Mouse (Mus musculus) ES-Bruce4 (cell line): ENCODE measurements around the gene Ppp1r18. TPM values are rescaled to one million over a fixed set of nuclear protein-coding genes. Genes with fewer than 3 reads are reported as not detected.
A peak's percentile ranks its signal among the peaks of the same experiment; 100 is the strongest.

Experiments used
- H3K27ac ChIP-seq: 2 replicates; pipeline ENCODE4 v1.5.1; 2012; ENCODE audit warnings: low read length, inconsistent platforms; ENCODE audit not compliant: insufficient read depth
- H3K27me3 ChIP-seq: 2 replicates; pipeline ENCODE4 v1.6.1; 2012; ENCODE audit warnings: mild to moderate bottlenecking, low read length, inconsistent platforms; ENCODE audit not compliant: control insufficient read depth, poor library complexity, insufficient read depth, severe bottlenecking
- H3K36me3 ChIP-seq: 2 replicates; pipeline ENCODE4 v1.6.1; 2012; ENCODE audit warnings: inconsistent platforms, mild to moderate bottlenecking, low read length, moderate library complexity; ENCODE audit not compliant: control insufficient read depth, poor library complexity, insufficient read depth, severe bottlenecking
- H3K4me1 ChIP-seq: one replicate; pipeline ENCODE4 v1.8.1; 2011; ENCODE audit warnings: low read length; ENCODE audit not compliant: control insufficient read depth, insufficient read depth
- H3K4me3 ChIP-seq: 2 replicates; pipeline ENCODE4 v1.5.1; 2011; ENCODE audit warnings: low read depth, mild to moderate bottlenecking, low read length
- H3K9ac ChIP-seq: 2 replicates; pipeline ENCODE4 v1.6.1; 2012; ENCODE audit warnings: low read depth, mild to moderate bottlenecking, inconsistent platforms; ENCODE audit not compliant: poor library complexity, severe bottlenecking
- H3K9me3 ChIP-seq: replicated peaks from 2 replicates; pipeline ENCODE4 v1.6.1; 2012; ENCODE audit warnings: mild to moderate bottlenecking, low read length, inconsistent platforms; ENCODE audit not compliant: control insufficient read depth, poor library complexity, insufficient read depth, severe bottlenecking
- CTCF ChIP-seq: IDR thresholded peaks from one replicate; pipeline ENCODE4 v1.8.1; 2011; ENCODE audit warnings: low read depth, low read length
- EP300 ChIP-seq: IDR thresholded peaks from 2 replicates; pipeline ENCODE4 v1.6.1; 2011; ENCODE audit warnings: low read depth, low read length; ENCODE audit not compliant: insufficient read depth
- POLR2A ChIP-seq: IDR thresholded peaks from one replicate; pipeline ENCODE4 v1.8.1; 2011; ENCODE audit warnings: low read length; ENCODE audit not compliant: insufficient read depth
- polyA plus RNA-seq: library from polyadenylated mRNA; stranded (reverse); fragments of >200 nt; gene quantifications from 2 replicates; pipeline ENCODE4 v1.2.4, GENCODE M21; 2011; ENCODE audit warnings: low read depth; ENCODE audit not compliant: missing spikeins, insufficient read depth, insufficient read length

The Ppp1r18 gene
- polyA plus RNA-seq, 1 experiment, result 18.6 TPM

GRCm38 (mm10) chr17:35829737-35830136, 35.7 kb upstream of the Ppp1r18 start:
- no peak overlapping the region for H3K27ac ChIP-seq
- no peaks in the 10 kb centered on the region for H3K27me3 ChIP-seq
- no peaks in the 10 kb centered on the region for H3K9me3 ChIP-seq
- peaks cover 12% of the 10 kb centered on the region for H3K36me3 ChIP-seq
- H3K9ac ChIP-seq, result no peak overlapping the region
- no peaks in the 10 kb centered on the region for H3K4me1 ChIP-seq
- no peak overlapping the region for H3K4me3 ChIP-seq
- TF ChIP-seq CTCF (peak; percentile 94), POLR2A (no peak), EP300 (peak; percentile 51; the same call in 1 of the 2 replicates)

- no peak for TF ChIP-seq EP300
- no peak for TF ChIP-seq POLR2A
- TF ChIP-seq CTCF, result no peak
- Histone ChIP-seq H3K27ac (no peak overlapping the region), H3K4me3 (no peak overlapping the region), H3K9ac (no peak overlapping the region), H3K27me3 (no peaks in the 10 kb centered on the region), H3K9me3 (no peaks in the 10 kb centered on the region), H3K4me1 (no peaks in the 10 kb centered on the region), H3K36me3 (peaks cover 35% of the 10 kb centered on the region)
Observed at GRCm38 (mm10) chr17:35832400-35833238, 32.8 kb upstream of the Ppp1r18 start.

- H3K27ac ChIP-seq, result no peak overlapping the region
- H3K4me1 ChIP-seq, result no peaks in the 10 kb centered on the region
- TF ChIP-seq CTCF, result no peak
- TF ChIP-seq POLR2A, result no peak
- H3K9ac ChIP-seq, result no peak overlapping the region
- peaks cover 35% of the 10 kb centered on the region for H3K36me3 ChIP-seq
- no peak overlapping the region for H3K4me3 ChIP-seq
- no peaks in the 10 kb centered on the region for H3K27me3 ChIP-seq
- H3K9me3 ChIP-seq, result no peaks in the 10 kb centered on the region
Observed at GRCm38 (mm10) chr17:35833239-35833751, 32.1 kb upstream of the Ppp1r18 start.

GRCm38 (mm10) chr17:35833894-35834293, 31.5 kb upstream of the Ppp1r18 start:
- H3K27ac ChIP-seq, result no peak overlapping the region; the same call in 1 of the 2 replicates
- peaks cover 35% of the 10 kb centered on the region for H3K36me3 ChIP-seq
- H3K4me3 ChIP-seq, result no peak overlapping the region
- TF ChIP-seq POLR2A, result no peak
- no peak for TF ChIP-seq CTCF
- no peak for TF ChIP-seq EP300
- H3K27me3 ChIP-seq, result no peaks in the 10 kb centered on the region
- H3K9ac ChIP-seq, result no peak overlapping the region
- no peaks in the 10 kb centered on the region for H3K9me3 ChIP-seq
- H3K4me1 ChIP-seq, result no peaks in the 10 kb centered on the region

- peak; percentile 2 for TF ChIP-seq CTCF
- TF ChIP-seq EP300, result no peak
- Histone ChIP-seq H3K36me3 (peaks cover 35% of the 10 kb centered on the region), H3K4me1 (no peaks in the 10 kb centered on the region), H3K9ac (peak overlapping the region; percentile 64), H3K9me3 (no peaks in the 10 kb centered on the region), H3K27me3 (no peaks in the 10 kb centered on the region), H3K4me3 (peak overlapping the region; percentile 94), H3K27ac (peak overlapping the region; percentile 20; the same call in 1 of the 2 replicates)
Observed at GRCm38 (mm10) chr17:35834696-35835422, 30.5 kb upstream of the Ppp1r18 start.

- H3K36me3 ChIP-seq, result peaks cover 35% of the 10 kb centered on the region
- H3K4me1 ChIP-seq, result no peaks in the 10 kb centered on the region
- H3K27me3 ChIP-seq, result no peaks in the 10 kb centered on the region
- no peaks in the 10 kb centered on the region for H3K9me3 ChIP-seq
- peak overlapping the region; percentile 94 for H3K4me3 ChIP-seq
- TF ChIP-seq CTCF (no peak), EP300 (no peak), POLR2A (no peak)
- H3K27ac ChIP-seq, result no peak overlapping the region
- peak overlapping the region; percentile 64 for H3K9ac ChIP-seq
Observed at GRCm38 (mm10) chr17:35835424-35836140, 29.8 kb upstream of the Ppp1r18 start.
